Mouse (Mus musculus) brown adipose tissue, adult 24 weeks (tissue): ENCODE measurements around the gene Pcbp3. TPM values are rescaled to one million over a fixed set of nuclear protein-coding genes. Genes with fewer than 3 reads are reported as not detected.

ENCODE experiments used
- H3K27ac ChIP-seq: fragments of 200-500 bp; replicated peaks from 2 replicates; pipeline ENCODE4 v1.5.1; 2012; ENCODE audit warnings: low read depth, mild to moderate bottlenecking, low read length
- H3K4me1 ChIP-seq: fragments of 200-500 bp; 2 replicates; pipeline ENCODE4 v1.6.1; 2012; ENCODE audit warnings: low read length, mixed read lengths; ENCODE audit not compliant: control insufficient read depth, insufficient read depth, insufficient read length
- H3K4me3 ChIP-seq: fragments of 200-500 bp; 2 replicates; pipeline ENCODE4 v1.5.1; 2012; ENCODE audit warnings: low read depth, mild to moderate bottlenecking, low read length, moderate library complexity; ENCODE audit not compliant: insufficient read depth
- polyA plus RNA-seq: library from polyadenylated mRNA; stranded (reverse); fragments of >200 nt; gene quantifications from 2 replicates; pipeline ENCODE4 v1.2.4, GENCODE M21; 2012; ENCODE audit not compliant: missing spikeins, insufficient read depth, insufficient read length

Gene Pcbp3
- polyA plus RNA-seq, 1 experiment: 17.4 TPM

DNA sequence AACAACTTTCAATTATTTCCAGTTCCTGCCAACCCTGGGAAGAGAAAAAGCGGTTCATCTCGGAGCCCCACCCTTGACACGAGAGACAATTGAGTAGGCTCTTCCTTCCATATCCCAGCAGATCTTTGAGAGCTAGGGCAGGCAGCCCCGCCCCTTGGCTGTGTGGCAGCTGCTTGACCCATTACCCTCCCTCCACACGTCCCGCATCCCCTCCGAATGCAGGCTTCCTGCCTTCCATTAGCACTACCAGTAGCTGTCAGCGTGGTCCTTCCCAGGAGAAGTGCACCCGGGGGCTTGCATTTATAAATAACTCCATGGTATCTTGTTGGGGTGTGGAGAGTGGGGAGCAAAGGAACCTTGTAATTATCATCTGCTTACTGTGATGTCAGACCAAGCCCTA lies 2.3 kb upstream of the Pcbp3 start:
- Histone ChIP-seq H3K4me1 (peaks cover 3% of the 10 kb centered on the region; the same call in 1 of the 2 replicates), H3K27ac (no peak overlapping the region), H3K4me3 (no peak overlapping the region)

DNA sequence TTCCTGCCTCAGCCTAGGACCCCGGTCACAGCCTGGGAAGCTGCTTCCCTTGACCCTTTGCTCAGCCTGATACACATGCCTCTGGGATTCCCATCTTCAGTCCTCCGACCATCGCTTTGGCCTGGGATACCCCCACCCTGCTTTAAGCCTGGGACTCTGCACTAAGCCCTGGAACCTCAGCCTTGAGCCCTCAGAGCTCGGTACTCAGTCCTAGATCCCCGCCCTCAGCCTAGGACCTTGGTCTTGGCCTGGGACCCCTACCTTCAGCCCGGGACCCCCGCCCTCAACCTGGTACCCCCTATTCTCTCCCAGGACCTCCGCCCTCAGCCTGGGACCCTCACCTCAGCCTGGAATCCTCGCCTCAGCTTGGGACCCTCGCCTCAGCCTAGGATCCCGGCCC lies 531 bp downstream of the Pcbp3 start:
- Histone ChIP-seq H3K27ac (no peak overlapping the region), H3K4me3 (peak overlapping the region; percentile 80)

DNA sequence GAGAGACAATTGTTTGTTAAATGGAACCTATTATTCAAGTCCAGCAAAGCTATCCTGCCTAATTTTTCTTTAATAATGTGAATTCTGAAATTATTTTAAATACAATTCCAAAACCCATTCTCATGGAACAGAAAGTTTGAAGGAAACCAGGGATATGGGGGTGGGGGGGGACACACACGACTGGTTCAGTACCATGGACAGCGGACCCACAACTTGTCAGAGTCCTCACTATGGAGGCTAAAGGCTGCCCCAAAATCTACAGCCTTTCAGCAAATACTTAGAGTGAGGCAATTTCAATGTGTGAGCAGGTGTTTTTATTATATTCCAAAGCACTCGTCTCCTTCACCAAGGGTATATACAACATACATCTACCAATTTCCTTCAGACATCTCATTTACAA lies 3.5 kb downstream of the Pcbp3 start:
- H3K27ac ChIP-seq: no peak overlapping the region
- H3K4me3 ChIP-seq: no peak overlapping the region
- H3K4me1 ChIP-seq: peaks cover 3% of the 10 kb centered on the region; the same call in 1 of the 2 replicates

More for the DNA sequence above, 531 bp downstream of the Pcbp3 start:
- H3K4me1 ChIP-seq: peaks cover 3% of the 10 kb centered on the region; the same call in 1 of the 2 replicates

DNA sequence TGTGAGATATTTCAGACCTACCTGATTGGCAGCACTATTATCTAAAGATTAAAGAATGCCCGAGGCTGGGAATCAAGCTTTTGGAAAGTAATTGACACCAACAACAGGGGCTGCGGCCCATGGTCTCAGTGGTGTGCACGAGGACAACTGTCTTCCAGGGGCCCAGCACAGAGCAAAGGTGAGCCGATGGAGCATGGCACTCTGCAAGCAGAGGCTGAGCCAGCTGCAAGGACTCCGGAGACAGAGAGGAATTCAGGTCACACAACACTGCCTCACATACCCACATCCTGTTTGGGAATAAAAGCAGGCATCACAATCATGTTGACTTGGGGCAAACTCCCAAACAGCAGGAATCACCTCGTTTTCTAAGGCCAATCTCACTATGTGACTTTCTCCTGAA lies 5.5 kb downstream of the Pcbp3 start:
- H3K27ac ChIP-seq: no peak overlapping the region
- H3K4me3 ChIP-seq: no peak overlapping the region
- peaks cover 3% of the 10 kb centered on the region; the same call in 1 of the 2 replicates for H3K4me1 ChIP-seq

DNA sequence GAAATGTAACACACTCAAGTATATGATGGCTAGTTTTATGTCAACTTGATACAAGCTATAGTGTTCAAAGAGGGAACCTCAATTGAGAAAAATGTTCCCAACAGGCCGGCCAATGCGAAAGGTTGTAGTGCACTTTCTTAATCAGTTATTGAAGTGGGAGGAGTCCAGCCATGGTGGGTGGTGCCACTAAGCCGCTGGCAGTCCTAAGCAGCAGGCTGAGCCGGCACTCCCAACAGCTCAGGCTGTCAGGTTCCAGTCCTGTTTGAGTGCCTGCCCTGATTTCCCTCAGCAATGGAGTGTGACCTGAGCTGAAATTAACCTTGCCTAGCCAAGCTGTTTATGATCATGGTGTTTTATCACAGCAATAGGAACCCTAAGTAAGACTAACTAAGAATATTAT lies 20.6 kb downstream of the Pcbp3 start:
- H3K4me1 ChIP-seq: no peaks in the 10 kb centered on the region
- no peak overlapping the region for H3K4me3 ChIP-seq
- no peak overlapping the region for H3K27ac ChIP-seq

DNA sequence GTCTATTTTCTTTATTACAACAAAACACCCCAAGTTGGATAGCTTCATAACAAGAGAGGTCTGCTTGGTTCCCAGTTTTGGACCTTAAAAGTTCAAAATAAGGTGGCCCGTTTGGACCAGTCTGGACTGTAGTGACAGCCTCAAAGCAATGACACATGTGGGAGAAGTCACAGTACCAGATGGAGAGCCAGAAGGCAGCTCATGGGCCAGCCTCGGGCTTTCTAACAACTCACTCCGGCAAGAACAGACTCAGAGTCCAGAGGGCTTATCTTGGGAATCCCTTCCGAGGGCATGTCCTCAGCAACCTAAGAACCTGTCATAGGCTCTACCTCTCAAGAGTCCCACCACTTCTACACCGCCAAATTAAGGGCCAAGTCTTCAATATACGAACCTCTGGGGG lies 24.9 kb downstream of the Pcbp3 start:
- Histone ChIP-seq H3K4me3 (no peak overlapping the region), H3K4me1 (no peaks in the 10 kb centered on the region; the same call in 1 of the 2 replicates), H3K27ac (no peak overlapping the region)

DNA sequence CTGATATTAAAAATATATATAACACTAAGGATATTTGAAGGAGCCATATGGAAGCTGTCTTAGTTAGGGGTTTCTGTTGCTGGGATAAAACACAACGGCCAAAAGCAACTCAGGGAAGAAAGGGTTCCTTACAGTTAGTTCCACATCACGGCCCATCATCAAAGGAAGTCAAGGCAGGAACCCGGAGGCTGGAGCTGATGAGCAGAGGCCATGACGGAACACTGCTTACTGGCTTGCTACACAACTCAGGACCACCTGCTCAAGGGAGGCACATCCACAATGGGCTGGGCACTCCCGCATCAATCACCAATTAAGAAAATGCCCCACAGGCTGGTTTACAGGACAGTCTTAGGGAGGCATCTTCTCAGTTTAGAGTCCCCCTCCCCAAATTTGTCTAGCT lies 26.9 kb downstream of the Pcbp3 start:
- Histone ChIP-seq H3K4me1 (peaks cover 3% of the 10 kb centered on the region; the same call in 1 of the 2 replicates), H3K4me3 (no peak overlapping the region), H3K27ac (no peak overlapping the region)

DNA sequence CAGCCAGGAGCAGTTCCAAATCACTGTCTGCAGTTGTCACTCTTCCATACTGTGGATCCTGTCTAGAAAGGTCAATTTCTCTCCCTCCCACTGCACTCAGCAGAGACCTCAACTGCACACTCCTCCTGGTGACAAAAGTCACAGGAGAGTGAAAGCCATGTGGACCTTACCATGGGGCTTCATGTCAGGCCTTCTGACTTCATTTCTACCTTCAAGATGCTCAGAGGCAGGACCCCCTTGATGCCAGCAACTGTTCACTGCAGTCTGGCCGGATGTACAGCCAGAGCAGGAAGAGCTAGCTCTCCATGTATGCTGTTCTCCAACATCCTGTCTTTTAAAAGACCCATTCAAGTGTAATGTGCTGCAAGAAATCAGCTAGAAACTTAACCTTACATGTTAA lies 29.9 kb downstream of the Pcbp3 start:
- Histone ChIP-seq H3K27ac (peak overlapping the region; percentile 33; the same call in 1 of the 2 replicates), H3K4me3 (no peak overlapping the region), H3K4me1 (peaks cover 3% of the 10 kb centered on the region; the same call in 1 of the 2 replicates)

DNA sequence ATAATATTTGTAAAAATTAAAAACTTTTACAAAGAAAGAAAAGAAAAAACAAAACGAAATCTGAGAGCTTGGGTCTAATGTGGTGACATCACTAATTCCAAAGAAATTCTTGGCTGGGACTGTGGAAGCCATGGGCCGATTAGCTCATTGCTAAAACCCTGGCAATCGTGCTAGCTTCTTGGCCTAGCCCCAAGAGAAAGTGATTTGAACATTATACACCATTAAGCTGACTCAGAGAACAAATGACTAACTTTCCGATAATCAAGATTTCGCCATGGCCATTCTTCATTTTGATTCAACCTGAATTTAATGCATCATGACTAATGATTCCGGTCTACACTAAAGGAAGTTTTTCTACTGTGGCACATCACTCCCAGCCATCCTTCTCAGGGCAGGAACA lies 30.6 kb downstream of the Pcbp3 start:
- peaks cover 3% of the 10 kb centered on the region; the same call in 1 of the 2 replicates for H3K4me1 ChIP-seq
- no peak overlapping the region for H3K4me3 ChIP-seq
- peak overlapping the region; percentile 33; the same call in 1 of the 2 replicates for H3K27ac ChIP-seq

DNA sequence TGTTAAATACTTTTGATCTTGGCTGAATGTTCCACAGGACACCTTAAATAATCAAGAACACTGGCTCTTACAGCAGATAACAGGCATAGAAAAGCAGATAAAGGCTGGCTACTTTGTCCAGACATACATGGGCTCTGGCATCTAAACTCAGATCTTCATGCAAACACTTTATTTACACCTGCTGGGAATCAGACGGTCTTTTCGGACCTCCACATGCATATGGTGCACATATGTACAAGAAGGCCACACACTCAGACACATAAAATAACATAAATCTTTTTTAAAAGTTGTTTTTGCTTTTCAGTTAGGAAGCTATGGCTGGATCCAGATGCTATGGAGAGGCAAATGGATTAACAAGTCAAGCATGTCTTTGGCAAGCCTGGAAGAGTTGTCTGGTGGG lies 37.2 kb downstream of the Pcbp3 start:
- H3K27ac ChIP-seq: no peak overlapping the region

DNA sequence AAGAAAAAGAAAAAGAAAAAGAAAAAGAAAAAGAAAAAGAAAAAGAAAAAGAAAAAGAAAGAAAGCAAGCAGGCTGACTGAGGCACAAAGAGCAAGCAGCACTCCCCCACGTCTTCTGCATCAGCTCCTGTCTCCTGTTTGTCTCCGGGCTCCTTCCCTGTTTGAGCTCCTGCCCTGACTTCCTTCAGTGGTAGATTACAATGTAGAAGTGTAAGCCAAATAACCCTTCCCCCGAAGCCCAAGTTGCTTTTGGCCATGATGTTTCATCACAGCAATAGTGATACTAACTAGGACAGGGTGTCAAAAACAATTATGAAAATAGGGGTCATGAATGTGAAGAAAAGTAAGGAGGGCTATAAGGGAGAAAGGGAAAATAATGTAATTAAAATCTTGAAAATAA lies 43.6 kb downstream of the Pcbp3 start:
- H3K4me1 ChIP-seq: no peaks in the 10 kb centered on the region
- no peak overlapping the region for H3K4me3 ChIP-seq
- H3K27ac ChIP-seq: no peak overlapping the region

More for the DNA sequence above, 37.2 kb downstream of the Pcbp3 start:
- H3K4me3 ChIP-seq: no peak overlapping the region
- H3K4me1 ChIP-seq: no peaks in the 10 kb centered on the region

DNA sequence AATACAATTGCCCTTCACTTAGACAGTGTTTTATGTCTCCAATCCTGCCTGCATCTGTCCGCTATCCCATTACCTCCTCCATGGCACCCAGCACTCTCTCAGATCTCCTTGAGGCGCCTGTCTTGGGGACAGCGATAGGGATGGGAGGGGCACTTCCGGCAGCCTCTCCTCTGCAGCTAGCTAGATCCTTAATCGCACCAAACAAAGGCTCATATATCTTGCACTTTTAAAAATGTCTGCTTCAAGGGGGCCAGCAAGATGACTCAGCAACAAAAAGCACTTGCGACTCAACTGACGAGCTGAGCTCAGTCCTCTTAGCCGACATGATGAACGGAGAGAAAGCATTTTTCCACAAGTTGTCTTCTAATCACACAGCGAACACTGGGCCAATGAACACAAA lies 55.3 kb downstream of the Pcbp3 start:
- Histone ChIP-seq H3K27ac (no peak overlapping the region; the same call in 1 of the 2 replicates), H3K4me1 (peaks cover 13% of the 10 kb centered on the region), H3K4me3 (peak overlapping the region; percentile 26)

DNA sequence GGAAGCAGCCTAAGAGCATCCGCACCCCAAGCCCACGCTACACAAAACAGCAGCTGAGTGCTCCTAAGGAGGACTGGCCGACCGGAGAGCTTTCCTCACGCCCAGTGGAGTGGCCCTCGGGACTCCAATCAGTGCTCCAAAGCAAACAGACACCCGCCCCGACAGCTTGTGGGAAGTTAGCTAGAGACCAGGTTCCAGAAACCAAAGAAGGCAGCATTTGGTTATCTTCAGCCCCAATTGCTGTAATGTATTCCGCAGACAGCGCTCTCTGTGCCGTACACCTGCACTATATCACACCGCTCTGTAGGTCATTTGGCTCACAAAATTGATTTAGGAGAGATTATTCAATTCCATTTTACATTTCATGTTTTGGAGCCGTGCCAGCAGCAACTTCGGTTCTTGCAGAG lies 55.7 kb downstream of the Pcbp3 start:
- H3K4me3 ChIP-seq: peak overlapping the region; percentile 26
- H3K27ac ChIP-seq: no peak overlapping the region
- H3K4me1 ChIP-seq: peaks cover 13% of the 10 kb centered on the region

DNA sequence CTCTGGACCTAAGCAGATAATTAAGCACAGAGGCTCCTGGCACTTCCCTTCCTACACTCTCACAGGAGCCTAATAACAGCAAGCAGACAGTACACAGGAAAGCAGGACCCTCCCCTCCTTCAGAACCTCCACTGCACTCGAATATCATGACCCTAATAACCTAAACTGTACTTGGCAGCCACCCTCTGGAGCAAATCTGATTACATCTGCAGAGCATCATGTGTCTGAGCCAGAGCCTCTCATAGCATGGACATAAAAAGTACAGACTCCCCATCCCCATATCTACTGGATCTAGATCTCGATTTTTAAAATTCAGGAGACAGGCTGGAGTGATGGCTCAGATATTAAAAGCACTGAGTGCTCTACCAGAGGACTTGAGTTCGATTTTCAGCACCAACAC lies 58.0 kb downstream of the Pcbp3 start:
- H3K4me3 ChIP-seq: no peak overlapping the region
- H3K4me1 ChIP-seq: peaks cover 13% of the 10 kb centered on the region
- no peak overlapping the region; the same call in 1 of the 2 replicates for H3K27ac ChIP-seq

DNA sequence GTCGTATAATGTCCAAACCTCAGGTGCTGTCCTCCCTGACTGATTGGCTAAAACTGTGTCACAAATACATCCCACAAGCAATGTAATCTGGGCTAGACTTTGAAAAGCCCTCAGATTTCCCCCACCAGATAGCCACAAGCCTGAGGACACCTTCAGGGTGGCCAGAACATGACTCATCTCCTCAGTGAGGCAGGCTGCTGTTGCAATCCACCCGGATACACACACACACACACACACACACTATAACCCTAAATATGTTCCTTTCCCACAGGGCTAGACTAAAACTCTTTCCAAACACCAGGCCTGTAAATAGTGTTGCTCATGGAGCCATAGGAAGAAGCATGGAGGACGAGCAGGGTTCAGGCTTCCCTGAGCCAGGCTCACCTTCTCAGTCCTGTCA lies 58.6 kb downstream of the Pcbp3 start:
- peaks cover 18% of the 10 kb centered on the region for H3K4me1 ChIP-seq
- no peak overlapping the region for H3K27ac ChIP-seq

DNA sequence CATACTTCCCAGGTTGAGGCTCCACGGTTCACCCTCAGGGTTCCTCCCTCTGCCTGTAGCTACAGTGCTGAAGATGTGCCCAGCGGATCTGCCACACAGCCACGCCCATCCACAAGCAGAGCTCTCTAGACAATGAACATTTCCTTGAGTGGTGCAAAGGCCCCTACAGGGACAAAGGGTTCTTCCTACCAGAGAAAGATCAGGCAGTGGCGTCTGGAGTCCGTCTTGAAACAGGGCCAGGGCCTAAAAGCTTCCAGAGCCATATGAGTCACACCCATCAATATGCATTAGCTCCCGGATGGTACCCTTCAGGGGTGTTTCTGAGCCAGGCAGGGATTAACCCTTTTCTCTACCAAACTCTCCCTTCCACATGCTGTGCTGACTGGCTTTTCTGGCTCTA lies 59.1 kb downstream of the Pcbp3 start:
- no peak overlapping the region for H3K4me3 ChIP-seq
- H3K4me1 ChIP-seq: peaks cover 18% of the 10 kb centered on the region
- no peak overlapping the region for H3K27ac ChIP-seq

More for the DNA sequence above, 58.6 kb downstream of the Pcbp3 start:
- H3K4me3 ChIP-seq: no peak overlapping the region
